Mouse (Mus musculus) olfactory bulb, adult 2 months (tissue): ENCODE measurements at regions not wholly inside any gene's neighbourhood (a gene's known extent, or its start where the extent isn't known, plus 50 kb on each side); places are given as distances from the start of the nearest gene placed in this dataset.

Experiments used
- H3K27ac ChIP-seq: fragments of 200-500 bp; 2 replicates; pipeline ENCODE4 v1.5.1; 2012; ENCODE audit warnings: low read depth, low read length; ENCODE audit not compliant: insufficient read depth
- H3K4me1 ChIP-seq: fragments of 200-500 bp; 2 replicates; pipeline ENCODE4 v1.6.1; 2012; ENCODE audit warnings: low read length; ENCODE audit not compliant: control insufficient read depth, insufficient read depth
- H3K4me3 ChIP-seq: fragments of 200-500 bp; 2 replicates; pipeline ENCODE4 v1.5.1; 2012; ENCODE audit warnings: mild to moderate bottlenecking, low read depth, low read length, moderate library complexity; ENCODE audit not compliant: insufficient read depth
- CTCF ChIP-seq: fragments of 200-500 bp; IDR thresholded peaks from 2 replicates; pipeline ENCODE4 v1.5.1; 2012; ENCODE audit warnings: low read depth, mild to moderate bottlenecking, low read length, moderate library complexity; ENCODE audit not compliant: insufficient read depth
- POLR2A ChIP-seq: fragments of 200-500 bp; IDR thresholded peaks from 2 replicates; pipeline ENCODE4 v1.6.1; 2012; ENCODE audit warnings: mild to moderate bottlenecking, low read depth, low read length, moderate library complexity; ENCODE audit not compliant: insufficient read depth
- WGBS: fragments of 180-500 bp; shearing (Covaris S2); methylation state at CpG from one replicate; pipeline ENCODE4 v1.1.7; 2018; 5-methylcytosine and 5-hydroxymethylcytosine counted together

DNA sequence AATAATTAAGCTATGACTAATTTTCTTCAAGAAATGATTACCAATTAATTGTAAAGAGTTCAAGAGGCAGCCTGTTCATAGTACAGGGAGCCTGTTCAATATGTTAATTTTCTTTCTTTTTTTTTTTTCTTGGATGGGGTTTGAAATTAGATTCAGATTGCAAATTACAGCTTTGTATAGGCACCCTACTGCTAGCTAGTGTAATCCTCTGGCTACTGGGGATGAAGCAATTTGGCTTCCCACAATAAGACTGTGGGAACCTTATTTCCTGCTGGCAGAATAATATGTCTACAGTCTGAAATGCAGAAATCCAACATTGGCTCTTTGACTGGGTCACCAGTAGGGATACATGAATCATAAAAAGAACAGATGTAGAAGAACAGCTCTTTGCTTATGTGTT, 177.4 kb upstream of the Ogfrl1 start:
- TF ChIP-seq POLR2A (no peak), CTCF (no peak)
- H3K4me1 ChIP-seq = no peaks in the 10 kb centered on the region
- no peak overlapping the region for H3K27ac ChIP-seq
- H3K4me3 ChIP-seq = no peak overlapping the region

DNA sequence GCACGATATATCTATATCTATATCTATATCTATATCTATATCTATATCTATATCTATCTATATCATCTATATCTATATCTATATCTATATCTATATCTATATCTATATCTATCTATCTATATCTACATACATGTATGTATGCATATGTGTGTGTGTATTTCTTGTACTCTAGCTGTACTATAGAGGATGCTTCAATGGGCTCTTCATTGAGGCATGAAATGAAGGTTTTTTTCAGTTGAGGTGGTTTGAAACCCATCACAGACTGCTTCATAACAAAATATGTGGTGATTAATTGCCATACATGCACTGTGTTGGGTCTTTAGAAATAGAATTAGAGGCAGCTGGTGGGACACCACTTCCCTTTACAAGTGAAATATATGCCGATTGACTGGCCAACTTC, 177.9 kb upstream of the Ogfrl1 start:
- TF ChIP-seq POLR2A = no peak
- no peak for TF ChIP-seq CTCF

DNA sequence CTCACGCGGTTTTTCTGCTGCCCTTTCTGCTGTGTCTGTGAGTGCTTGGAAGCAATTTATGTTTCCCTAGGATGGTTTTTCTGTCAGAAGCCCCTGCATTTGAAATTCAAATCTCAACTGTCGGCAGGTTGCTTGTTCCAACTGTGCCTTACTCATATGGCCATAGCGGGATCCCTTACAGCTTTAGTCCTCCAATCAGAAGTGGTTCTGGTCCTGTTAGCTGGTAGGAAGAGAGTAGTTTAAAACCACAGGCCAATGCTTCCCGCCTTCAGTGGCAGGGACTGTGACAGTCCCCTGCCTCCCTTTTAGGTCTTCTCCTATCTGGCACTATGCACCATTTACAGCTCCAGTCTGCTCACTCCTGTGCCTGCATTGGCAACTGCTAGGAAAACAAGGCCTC, 178.6 kb upstream of the Ogfrl1 start:
- TF ChIP-seq CTCF (no peak), POLR2A (no peak)
- no peak overlapping the region for H3K4me3 ChIP-seq
- 62% methylated on average over 5 of the region's 5 CpGs for WGBS
- no peaks in the 10 kb centered on the region for H3K4me1 ChIP-seq
- no peak overlapping the region for H3K27ac ChIP-seq

More for the DNA sequence above, 177.9 kb upstream of the Ogfrl1 start:
- no peaks in the 10 kb centered on the region for H3K4me1 ChIP-seq
- no peak overlapping the region for H3K4me3 ChIP-seq
- no peak overlapping the region for H3K27ac ChIP-seq
- 58% methylated on average over 2 of the region's 2 CpGs for WGBS

DNA sequence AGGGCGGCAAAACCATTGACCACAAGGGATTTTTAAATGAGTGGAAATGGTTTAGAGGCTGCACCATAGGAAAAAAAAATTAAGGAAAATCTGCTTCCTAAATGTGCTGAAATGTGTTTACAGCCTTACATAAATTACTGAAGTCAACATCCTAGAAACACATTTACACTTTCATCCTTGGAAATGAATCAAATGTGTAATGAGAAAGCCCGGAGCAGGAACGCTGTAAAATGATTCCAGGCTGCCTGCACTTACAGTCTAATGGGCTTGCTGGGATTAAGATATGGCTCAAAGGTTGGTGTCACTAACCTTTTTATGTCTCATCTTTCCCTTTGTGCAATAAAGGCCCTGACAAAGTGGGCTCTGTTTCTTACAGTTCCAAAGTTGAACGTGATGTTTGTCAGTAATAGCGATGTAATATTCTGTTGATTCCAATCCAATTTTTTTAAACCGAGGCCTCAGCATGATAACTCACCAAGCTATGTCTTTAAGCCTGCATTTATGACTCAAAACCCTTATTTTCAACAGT, 172.1 kb upstream of the B3gat2 start:
- WGBS = 76% methylated on average over 6 of the region's 6 CpGs
- Histone ChIP-seq H3K4me3 (no peak overlapping the region), H3K4me1 (no peaks in the 10 kb centered on the region), H3K27ac (no peak overlapping the region)
- TF ChIP-seq CTCF = no peak
- TF ChIP-seq POLR2A = no peak

DNA sequence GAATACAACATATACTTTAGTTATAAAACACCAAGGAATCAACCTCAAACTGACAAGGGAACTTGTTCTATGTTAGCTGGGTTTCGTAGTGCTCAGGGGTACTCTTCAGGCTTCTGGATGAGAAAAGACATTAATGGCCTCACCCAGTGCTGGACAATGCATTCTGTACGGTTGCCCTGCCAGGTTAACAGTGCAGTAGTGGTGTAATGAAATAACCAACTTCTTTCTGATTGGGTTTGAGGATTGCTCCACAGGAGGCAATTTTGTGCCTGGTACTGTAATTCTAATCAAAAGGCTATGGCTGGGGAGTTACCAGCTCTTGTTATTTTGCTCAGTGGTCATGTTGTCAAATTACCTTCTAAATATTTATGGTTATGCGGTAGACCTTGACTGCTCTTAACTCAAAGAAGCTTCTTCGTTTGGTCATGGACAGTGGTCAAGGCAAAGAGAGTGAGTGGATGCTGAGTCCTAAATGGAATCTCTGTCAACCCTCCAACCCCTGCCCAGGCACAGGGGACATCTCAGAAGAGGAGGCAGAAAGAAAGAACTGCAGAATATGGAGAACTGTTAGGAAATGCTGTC, 158.8 kb upstream of the B3gat2 start:
- TF ChIP-seq POLR2A (no peak), CTCF (no peak)
- no peak overlapping the region for H3K4me3 ChIP-seq
- no peak overlapping the region for H3K27ac ChIP-seq
- no peaks in the 10 kb centered on the region for H3K4me1 ChIP-seq
- WGBS = 89% methylated on average over 4 of the region's 4 CpGs

DNA sequence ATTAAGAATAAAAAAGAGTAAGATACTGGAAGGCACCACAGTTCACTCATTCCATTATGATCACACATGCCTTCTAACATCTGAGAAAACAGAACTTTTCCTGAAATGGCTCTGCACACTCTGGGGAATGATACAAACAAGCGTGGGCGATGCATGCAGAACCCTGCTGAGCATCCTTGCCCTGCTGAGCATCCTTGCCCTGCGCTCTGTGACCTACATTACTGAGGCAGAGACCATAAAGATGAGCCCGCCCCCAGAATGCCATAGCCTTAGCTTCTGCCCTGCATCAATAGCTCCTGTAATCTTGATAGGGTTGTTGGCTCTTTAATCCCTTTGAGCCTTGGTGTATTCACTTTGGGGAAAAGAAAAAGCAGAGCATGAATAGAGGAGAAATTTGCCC, 132.2 kb upstream of the B3gat2 start:
- H3K4me1 ChIP-seq = peaks cover 2% of the 10 kb centered on the region; the same call in 1 of the 2 replicates
- H3K4me3 ChIP-seq = no peak overlapping the region
- WGBS = 37% methylated on average over 4 of the region's 4 CpGs
- no peak overlapping the region for H3K27ac ChIP-seq
- TF ChIP-seq POLR2A (no peak), CTCF (no peak)

DNA sequence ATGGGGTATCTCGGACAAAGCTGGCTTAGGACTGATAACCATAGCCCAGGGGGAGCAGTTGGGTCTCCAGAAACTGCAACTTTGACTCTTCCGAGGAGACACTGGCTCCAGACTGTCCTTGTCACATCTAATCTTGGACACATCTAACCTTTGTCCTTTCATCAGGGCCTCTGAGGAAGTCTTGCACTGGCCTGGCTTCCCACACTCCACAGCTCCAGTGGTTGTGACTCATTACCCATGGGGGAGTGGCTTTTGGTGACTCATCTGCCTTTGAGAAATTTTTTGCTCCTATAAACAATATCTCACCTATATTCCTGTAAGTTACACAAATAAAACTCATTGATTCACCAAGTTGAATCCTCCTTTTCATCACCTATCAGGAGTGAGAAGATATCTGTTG, 116.5 kb upstream of the B3gat2 start:
- no peak for TF ChIP-seq POLR2A
- no peak for TF ChIP-seq CTCF
- no peaks in the 10 kb centered on the region for H3K4me1 ChIP-seq
- H3K27ac ChIP-seq = no peak overlapping the region
- WGBS = 83% methylated on average over 2 of the region's 2 CpGs
- H3K4me3 ChIP-seq = no peak overlapping the region

DNA sequence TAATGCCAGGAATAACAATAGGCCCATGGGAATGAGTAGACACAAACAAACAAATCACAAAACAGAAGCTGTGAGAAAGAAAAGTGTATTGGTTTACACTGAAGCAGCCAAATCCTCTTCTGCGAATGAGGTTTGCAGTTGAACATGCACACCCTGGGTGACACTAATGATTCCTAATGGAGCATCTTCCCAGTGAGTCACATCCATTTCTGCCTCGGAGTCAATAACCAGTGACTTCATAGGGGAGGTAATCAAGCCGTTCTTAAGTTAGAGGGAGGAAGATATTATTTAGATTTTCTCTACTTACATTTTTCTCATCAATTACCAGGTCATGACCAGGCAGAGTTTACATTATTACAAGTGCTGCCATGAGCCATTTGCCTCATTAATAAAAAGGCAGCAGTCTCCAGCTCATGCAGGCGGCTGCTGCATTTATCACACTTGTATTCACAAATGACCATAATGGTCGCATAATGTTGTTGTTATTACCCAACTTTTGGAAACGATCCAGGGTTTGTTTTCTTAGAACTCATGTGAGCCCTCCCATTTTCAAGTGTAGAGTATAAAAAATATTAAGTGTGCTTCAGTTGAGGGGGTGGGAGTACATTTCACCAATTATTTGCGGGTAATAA, 112.6 kb upstream of the B3gat2 start:
- TF ChIP-seq POLR2A (no peak), CTCF (no peak)
- 44% methylated on average over 7 of the region's 7 CpGs for WGBS
- no peak overlapping the region for H3K4me3 ChIP-seq
- H3K4me1 ChIP-seq = no peaks in the 10 kb centered on the region
- no peak overlapping the region for H3K27ac ChIP-seq

DNA sequence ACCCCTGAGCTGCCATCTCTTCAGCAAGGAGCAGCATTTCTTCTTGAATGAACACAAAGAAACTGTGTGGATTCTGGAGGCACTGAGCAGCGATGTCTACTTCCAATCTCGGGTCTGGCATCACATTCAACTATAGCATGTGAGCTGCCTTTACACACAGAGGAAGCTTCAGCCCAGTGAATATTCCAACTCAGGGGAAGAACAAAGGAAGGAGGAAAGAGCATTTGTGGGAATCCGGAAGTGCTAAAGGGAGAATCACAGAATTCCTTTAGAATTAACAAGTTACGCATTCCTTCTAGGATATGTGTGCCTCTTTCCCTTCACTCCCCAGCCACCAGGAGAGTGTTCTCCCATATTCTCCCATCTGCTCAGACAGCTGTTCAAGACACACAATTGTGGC, 111.7 kb upstream of the B3gat2 start:
- TF ChIP-seq POLR2A (no peak), CTCF (no peak)
- WGBS = 62% methylated on average over 4 of the region's 4 CpGs
- H3K4me3 ChIP-seq = no peak overlapping the region
- no peaks in the 10 kb centered on the region for H3K4me1 ChIP-seq
- no peak overlapping the region for H3K27ac ChIP-seq

DNA sequence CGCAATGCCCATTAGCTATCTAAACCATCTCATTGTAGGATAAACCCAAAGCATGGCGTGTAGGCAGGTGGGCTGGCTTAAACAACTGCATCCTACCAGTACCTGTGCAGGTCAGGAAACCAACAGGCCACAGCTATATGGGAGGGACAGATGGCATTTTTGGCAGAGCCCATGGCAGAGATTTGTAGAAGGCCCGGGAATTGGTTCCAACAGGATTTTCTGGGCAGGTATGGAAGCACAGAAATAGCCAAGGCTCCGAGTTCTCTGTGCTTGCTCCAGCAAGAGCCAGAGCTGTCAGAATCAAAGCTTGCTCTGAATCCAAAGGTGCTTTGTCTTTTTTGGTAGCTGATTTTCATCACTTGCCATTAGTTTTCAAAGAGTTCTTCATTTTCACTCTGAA, 107.9 kb upstream of the B3gat2 start:
- H3K27ac ChIP-seq = no peak overlapping the region
- no peaks in the 10 kb centered on the region for H3K4me1 ChIP-seq
- no peak for TF ChIP-seq POLR2A
- TF ChIP-seq CTCF = no peak
- no peak overlapping the region for H3K4me3 ChIP-seq
- 96% methylated on average over 4 of the region's 4 CpGs for WGBS
